Mouse (Mus musculus) heart, postnatal 10 days (tissue): ENCODE measurements at regions not wholly inside any gene's neighbourhood (a gene's known extent, or its start where the extent isn't known, plus 50 kb on each side); places are given as distances from the start of the nearest gene placed in this dataset.
A peak's percentile ranks its signal among the peaks of the same experiment; 100 is the strongest.
"Not testable (repeated sequence)": the region's sequence is repeated elsewhere in the genome, so short reads cannot be mapped to it uniquely, and the experiment has no call there.

Source experiments
- DNase-seq, 2 experiments: peaks; one replicate each; pipeline ENCODE4 v3.0.0; 2021
- intact Hi-C: fragments of 180-260 bp; cut with DNase I; formaldehyde crosslinking; loops from one replicate; pipeline ENCODE4 v1.15.1; 2025

- DNase-seq: no peak
Measured at GRCm38 (mm10) chr5:74832011-74832410, 129.3 kb upstream of the Lnx1 start.

GRCm38 (mm10) chr5:74830646-74831045 is 127.9 kb upstream of the Lnx1 start:
- no peak for DNase-seq
- intact Hi-C loops: no loop called here

More at GRCm38 (mm10) chr5:74832011-74832410, 129.3 kb upstream of the Lnx1 start:
- intact Hi-C loops: no loop called here

GRCm38 (mm10) chr5:74829003-74829402 is 126.3 kb upstream of the Lnx1 start:
- no peak for DNase-seq
- intact Hi-C loops: no loop called here

DNA sequence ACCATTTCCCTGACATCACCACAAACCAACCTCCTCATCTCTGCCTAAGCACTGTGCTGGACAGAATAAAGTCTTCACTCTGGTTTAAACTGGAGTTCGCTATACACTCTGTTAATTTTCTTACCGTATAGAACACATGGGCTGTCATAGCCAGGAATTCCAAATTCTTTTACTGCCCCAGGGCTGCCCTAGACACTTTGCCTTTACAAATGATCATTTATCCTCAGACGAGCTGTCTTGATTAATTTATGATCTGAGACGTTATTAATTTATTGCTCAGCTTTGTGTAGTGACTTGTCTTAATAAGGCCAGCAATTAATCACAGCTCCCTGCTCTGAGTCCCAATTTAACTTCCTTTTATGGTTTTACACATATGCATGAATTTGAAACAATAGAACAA is 125.2 kb upstream of the Lnx1 start:
- intact Hi-C loops: no loop called here
- DNase-seq: no peak

- DNase-seq: no peak
- intact Hi-C loops: no loop called here
Measured at GRCm38 (mm10) chr5:74825517-74826254, 123.0 kb upstream of the Lnx1 start.

DNA sequence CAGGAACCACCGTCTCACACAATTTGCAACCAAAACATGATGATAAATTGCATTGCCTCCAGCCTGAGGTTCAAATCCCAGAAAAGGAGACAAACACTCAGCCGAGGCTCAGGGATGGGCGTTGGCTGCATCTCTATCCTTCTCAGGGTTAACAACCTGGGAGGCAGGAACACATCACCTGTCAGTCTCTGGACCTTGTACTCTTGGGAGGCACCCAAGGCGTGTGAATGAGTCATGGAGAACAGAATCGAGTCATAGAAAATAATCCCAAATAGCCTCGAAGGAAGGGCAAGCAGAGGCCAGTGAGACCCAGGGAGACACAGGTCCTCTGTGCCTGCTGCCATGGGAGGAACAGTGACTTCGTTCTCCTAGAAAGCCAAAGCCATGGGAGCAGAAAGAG is 121.0 kb upstream of the Lnx1 start:
- intact Hi-C loops: no loop called here
- no peak for DNase-seq

DNA sequence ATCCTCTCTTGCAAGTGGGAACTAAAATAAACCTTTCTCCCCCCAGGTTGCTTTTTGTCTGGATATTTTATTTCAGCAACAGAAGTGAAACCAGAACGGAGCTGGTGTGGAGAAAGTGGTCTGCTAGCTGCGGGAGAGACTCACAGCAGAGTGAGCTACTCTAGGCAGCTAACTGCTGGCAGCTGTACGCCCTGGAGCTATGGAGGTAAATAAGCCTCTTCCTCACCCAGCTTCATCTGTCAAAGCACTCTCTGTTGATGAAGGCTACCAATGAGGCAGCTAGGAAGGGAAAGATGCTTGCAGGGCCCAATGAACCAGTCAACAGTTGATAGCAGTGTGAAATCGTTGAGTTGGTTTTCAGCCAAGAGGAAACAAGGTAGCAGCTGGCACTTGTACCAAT is 119.3 kb upstream of the Lnx1 start:
- intact Hi-C loops: no loop called here
- no peak for DNase-seq

- intact Hi-C loops: no loop called here
- no peak for DNase-seq
Measured at GRCm38 (mm10) chr5:74816523-74816922, 113.8 kb upstream of the Lnx1 start.

DNA sequence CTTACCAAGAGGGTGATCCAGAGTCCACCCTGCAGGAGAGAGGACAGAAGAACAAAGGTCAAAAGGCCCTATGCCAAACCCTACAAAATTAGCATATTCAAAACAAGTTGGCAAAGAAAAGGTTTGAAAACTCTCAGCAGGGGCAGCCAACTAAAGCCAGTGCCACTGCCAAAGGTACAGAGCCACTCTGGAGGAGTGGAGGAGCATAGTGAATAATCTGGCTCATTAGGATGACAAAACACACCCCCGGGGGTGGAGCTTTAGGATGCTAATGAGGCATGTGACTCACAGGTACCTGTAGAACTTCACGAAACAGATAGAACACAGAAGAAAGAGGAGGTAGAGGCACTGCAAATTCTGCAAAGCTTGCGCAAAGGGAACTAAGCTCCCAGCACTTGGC is 110.7 kb upstream of the Lnx1 start:
- no peak for DNase-seq
- intact Hi-C loops: no loop called here

- no peak for DNase-seq
- intact Hi-C loops: no loop called here
Measured at GRCm38 (mm10) chr5:74811046-74811445, 108.3 kb upstream of the Lnx1 start.

GRCm38 (mm10) chr5:74807581-74808221 is 105.0 kb upstream of the Lnx1 start:
- intact Hi-C loops: no loop called here
- DNase-seq: no peak

DNA sequence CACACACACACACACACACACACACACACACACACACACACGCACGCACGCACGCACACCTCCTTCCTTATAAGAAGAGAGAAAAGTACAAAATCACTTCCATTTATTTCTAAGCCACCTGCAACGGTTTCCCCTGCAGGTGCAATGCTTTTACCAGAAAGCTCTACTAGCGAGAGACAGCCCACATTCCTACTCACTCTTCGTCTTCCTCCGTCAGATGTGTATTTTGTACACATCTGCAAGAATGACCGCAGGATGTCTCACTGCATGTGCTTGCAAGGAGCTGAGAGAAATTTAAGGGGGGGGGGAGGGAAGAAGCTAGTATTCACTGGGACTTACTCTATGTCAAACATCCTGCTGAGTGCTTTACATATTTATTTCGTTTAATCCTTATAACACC is 99.2 kb upstream of the Lnx1 start:
- no peak for DNase-seq
- intact Hi-C loops: no loop called here

- intact Hi-C loops: no loop called here
- DNase-seq: no peak
Measured at GRCm38 (mm10) chr5:74800351-74800750, 97.6 kb upstream of the Lnx1 start.

- DNase-seq: peak; percentile 55 to 75
- intact Hi-C loops: loop anchor here (1.0 to 10.0 kb wide), 2 partner anchors 148 to 362 kb away; no protein-coding TSS in a partner anchor
Measured at GRCm38 (mm10) chr5:74796421-74797067, 93.8 kb upstream of the Lnx1 start.

GRCm38 (mm10) chr5:74794726-74795125 is 92.0 kb upstream of the Lnx1 start:
- DNase-seq: peak in 1 of 2 experiments; percentile 31
- intact Hi-C loops: loop anchor here (5.0 to 10.0 kb wide), 2 partner anchors 360 to 482 kb away; no protein-coding TSS in a partner anchor

DNA sequence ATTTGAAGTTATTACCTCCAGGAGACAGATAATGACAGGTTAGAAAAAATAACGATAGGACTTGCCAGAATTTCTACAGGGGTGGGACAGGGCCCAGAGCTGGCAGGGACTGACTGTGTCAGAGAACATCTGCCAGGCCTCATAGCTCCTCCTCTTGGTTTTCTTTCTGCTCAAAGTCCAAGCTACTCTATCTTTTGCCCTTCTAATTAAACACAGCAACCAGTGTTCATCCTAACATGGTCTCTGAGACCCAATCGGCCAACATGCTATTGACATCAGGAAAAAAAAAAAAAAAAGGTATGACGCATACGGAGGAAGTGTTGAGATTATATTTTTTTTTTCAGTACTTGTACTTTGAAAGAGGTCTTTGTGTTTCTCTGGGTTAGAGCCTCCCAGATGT is 90.7 kb upstream of the Lnx1 start:
- intact Hi-C loops: loop anchor here (2.0 to 10.0 kb wide), 4 partner anchors 349 to 481 kb away; no protein-coding TSS in a partner anchor
- peak; percentile 53 to 56 for DNase-seq

GRCm38 (mm10) chr5:74792936-74793335 is 90.2 kb upstream of the Lnx1 start:
- peak in 1 of 2 experiments; percentile 37 for DNase-seq
- intact Hi-C loops: loop anchor here (2.0 to 10.0 kb wide), 4 partner anchors 350 to 481 kb away; no protein-coding TSS in a partner anchor

GRCm38 (mm10) chr5:74792301-74792700 is 89.6 kb upstream of the Lnx1 start:
- DNase-seq: peak; percentile 93
- intact Hi-C loops: loop anchor here (2.0 to 10.0 kb wide), 4 partner anchors 350 to 480 kb away; no protein-coding TSS in a partner anchor

DNA sequence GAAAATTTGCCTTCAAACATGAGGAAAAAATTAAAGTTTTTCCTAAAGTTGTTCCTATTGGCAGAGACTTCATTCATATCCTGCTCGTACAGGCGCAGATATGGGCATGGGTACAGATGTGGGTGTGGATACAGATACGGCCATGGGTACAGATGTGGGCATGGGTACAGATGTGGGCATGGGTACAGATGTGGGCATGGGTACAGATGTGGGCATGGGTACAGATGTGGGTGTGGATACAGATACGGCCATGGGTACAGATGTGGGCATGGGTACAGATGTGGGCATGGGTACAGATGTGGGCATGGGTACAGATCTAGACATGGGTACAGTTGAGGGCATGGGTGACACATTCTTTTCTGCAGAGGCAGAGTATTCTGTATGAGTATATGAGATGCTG is 87.8 kb upstream of the Lnx1 start:
- intact Hi-C loops: loop anchor here (1.0 to 10.0 kb wide), 3 partner anchors 18 to 478 kb away; no protein-coding TSS in a partner anchor
- not testable (repeated sequence) for DNase-seq

- peak in 1 of 2 experiments; percentile 21 for DNase-seq
- intact Hi-C loops: no loop called here
Measured at GRCm38 (mm10) chr5:74783906-74784305, 81.2 kb upstream of the Lnx1 start.

- DNase-seq: no peak
- intact Hi-C loops: no loop called here
Measured at GRCm38 (mm10) chr5:74778076-74778465, 75.4 kb upstream of the Lnx1 start.
